Mouse (Mus musculus): ENCODE data around the gene Arrdc4.

- TF ChIP-seq CTCF (IDR thresholded peaks at IDR 0.05; ENCODE audit: control insufficient read depth, insufficient read depth, insufficient replicate concordance, low read depth, low read length) (no peak), POLR2A (IDR thresholded peaks at IDR 0.05; ENCODE audit: control insufficient read depth, low read depth, low read length) (no peak)
Observed at GRCm38 (mm10) chr7:68724711-68725110, 24.3 kb downstream of the Arrdc4 start.

Data from testis, adult 2 months (tissue).